Mouse (Mus musculus) forebrain, postnatal 0 days (tissue): ENCODE measurements at regions not wholly inside any gene's neighbourhood (a gene's known extent, or its start where the extent isn't known, plus 50 kb on each side); places are given as distances from the start of the nearest gene placed in this dataset.

ENCODE experiments used
- ATAC-seq: fragments of 200-750 bp; cut with Nextera tagmentation; 2 replicates; pipeline ENCODE4 v1.8.0; 2017; ENCODE audit warnings: mild to moderate bottlenecking, moderate library complexity
- DNase-seq: peaks from one replicate; pipeline ENCODE4 v3.0.0-alpha.2; 2015
- H3K27ac ChIP-seq: fragments of 300-500 bp; sonication (generic); 2 replicates; pipeline ENCODE4 v1.5.1; 2014; ENCODE audit warnings: low read depth, mild to moderate bottlenecking, antibody characterized with exemption, low read length, moderate library complexity, mixed read lengths
- H3K27me3 ChIP-seq: fragments of 300-500 bp; sonication (generic); 2 replicates; pipeline ENCODE4 v1.6.1; 2014; ENCODE audit warnings: mild to moderate bottlenecking, low read length, mixed read lengths; ENCODE audit not compliant: insufficient read depth
- H3K36me3 ChIP-seq: fragments of 300-500 bp; sonication (generic); 2 replicates; pipeline ENCODE4 v1.6.1; 2014; ENCODE audit warnings: mild to moderate bottlenecking, moderate library complexity; ENCODE audit not compliant: insufficient read depth
- H3K4me1 ChIP-seq: fragments of 300-500 bp; sonication (generic); 2 replicates; pipeline ENCODE4 v1.6.1; 2014; ENCODE audit warnings: antibody characterized with exemption; ENCODE audit not compliant: insufficient read depth
- H3K4me2 ChIP-seq: fragments of 300-500 bp; sonication (generic); 2 replicates; pipeline ENCODE4 v1.6.1; 2014; ENCODE audit warnings: low read depth, mild to moderate bottlenecking, moderate library complexity
- H3K4me3 ChIP-seq: fragments of 300-500 bp; sonication (generic); 2 replicates; pipeline ENCODE4 v1.5.1; 2014; ENCODE audit warnings: low read depth, low read length, mixed read lengths
- H3K9ac ChIP-seq: fragments of 300-500 bp; sonication (generic); 2 replicates; pipeline ENCODE4 v1.6.1; 2014; ENCODE audit warnings: mild to moderate bottlenecking
- H3K9me3 ChIP-seq: fragments of 300-500 bp; sonication (generic); 2 replicates; pipeline ENCODE4 v1.6.1; 2016; ENCODE audit warnings: low read length
- CTCF ChIP-seq: sonication (generic); IDR thresholded peaks from 2 replicates; pipeline ENCODE4 v1.5.1; 2016; ENCODE audit warnings: antibody characterized with exemption, control low read depth, low read depth
- WGBS: fragments of 180-500 bp; shearing (Covaris S2); extraction: QIAGEN DNeasy Blood & Tissue Kit; methylation state at CpG from one replicate; pipeline ENCODE4 v1.1.7; 2014; 5-methylcytosine and 5-hydroxymethylcytosine counted together

DNA sequence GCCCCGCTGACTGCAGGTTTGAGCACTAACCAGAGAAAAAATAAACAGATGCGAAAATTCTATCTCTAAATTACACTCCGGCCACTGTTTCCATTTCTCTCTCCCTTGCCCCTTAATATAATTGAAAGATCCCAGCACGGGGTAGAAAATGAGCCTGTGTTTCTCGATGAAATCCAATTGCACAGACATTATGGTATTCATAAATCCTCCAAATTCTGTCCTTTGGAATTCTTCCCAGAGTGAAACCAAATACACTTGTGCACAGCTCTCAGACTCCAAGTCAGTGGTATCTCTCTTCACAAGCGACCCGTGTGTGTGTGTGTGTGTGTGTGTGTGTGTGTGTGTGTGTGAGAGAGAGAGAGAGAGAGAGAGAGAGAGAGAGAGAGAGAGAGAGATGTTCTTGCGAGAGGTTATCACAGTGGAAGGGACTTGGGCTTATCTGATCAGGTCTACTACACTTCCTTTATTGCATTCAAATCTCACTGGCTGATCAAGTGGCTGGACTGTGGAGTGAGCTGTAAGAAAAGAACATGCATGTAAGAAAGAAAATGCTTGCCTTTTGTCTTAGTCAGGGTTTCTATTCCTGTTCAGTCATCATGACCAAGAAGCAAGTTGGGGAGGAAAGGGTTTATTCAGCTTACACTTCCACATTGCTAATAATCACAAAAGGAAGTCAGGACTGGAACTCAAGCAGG lies 529.6 kb upstream of the Gm19410 start:
- Histone ChIP-seq H3K36me3 (no peaks in the 10 kb centered on the region), H3K27ac (no peak overlapping the region), H3K27me3 (no peaks in the 10 kb centered on the region), H3K9ac (no peak overlapping the region), H3K4me2 (no peak overlapping the region), H3K9me3 (no peaks in the 10 kb centered on the region), H3K4me3 (no peak overlapping the region), H3K4me1 (no peaks in the 10 kb centered on the region)
- 61% methylated on average over 8 of the region's 8 CpGs for WGBS
- ATAC-seq (no peak), DNase-seq (peak; percentile 24)
- no peak for TF ChIP-seq CTCF

DNA sequence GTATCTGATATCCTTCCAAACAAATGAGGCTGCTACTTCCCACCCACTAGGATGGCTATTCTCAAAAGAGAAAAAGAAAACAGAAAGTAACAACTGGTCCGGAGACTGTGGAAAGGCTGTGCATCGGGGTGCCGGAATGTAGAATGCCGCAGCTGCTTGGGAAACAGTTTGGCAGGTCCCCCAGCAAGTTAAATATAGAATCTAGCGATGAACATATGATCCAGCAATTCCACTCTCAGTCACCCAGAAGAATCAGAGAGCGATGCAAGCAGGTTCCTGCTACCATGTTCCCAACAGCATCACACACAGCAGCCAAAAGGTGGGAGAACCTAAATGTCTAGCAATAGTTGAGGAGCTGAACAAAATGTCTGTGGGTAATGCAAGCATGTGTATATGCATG lies 528.3 kb upstream of the Gm19410 start:
- no peak overlapping the region for H3K27ac ChIP-seq
- no peaks in the 10 kb centered on the region for H3K36me3 ChIP-seq
- H3K27me3 ChIP-seq, result no peaks in the 10 kb centered on the region
- H3K4me3 ChIP-seq, result no peak overlapping the region
- H3K4me1 ChIP-seq, result no peaks in the 10 kb centered on the region
- TF ChIP-seq CTCF, result no peak
- H3K9ac ChIP-seq, result no peak overlapping the region
- WGBS, result 65% methylated on average over 6 of the region's 6 CpGs
- DNase-seq, result peak; percentile 51
- peak; percentile 45; the same call in 1 of the 2 replicates for ATAC-seq
- H3K9me3 ChIP-seq, result no peaks in the 10 kb centered on the region
- H3K4me2 ChIP-seq, result no peak overlapping the region

DNA sequence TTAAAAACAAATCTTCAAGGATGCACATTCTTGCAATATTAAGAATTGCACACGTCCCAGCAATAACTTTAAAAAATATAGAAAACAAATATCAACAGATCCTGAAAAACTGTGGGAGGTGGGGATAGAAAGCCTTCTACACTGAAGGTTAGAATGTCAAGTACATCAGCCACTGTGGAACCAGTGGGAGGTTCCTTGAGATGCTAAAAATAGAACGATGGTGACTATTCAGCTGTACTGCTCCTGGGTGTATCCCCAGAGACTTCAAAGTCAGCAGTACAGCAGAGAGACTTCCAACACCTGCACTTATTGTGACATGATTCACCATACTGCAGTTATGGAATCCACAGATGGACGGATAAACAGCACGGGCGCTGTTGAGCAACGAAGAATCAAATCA lies 524.7 kb upstream of the Gm19410 start:
- no peak overlapping the region for H3K4me3 ChIP-seq
- no peak for DNase-seq
- no peaks in the 10 kb centered on the region for H3K27me3 ChIP-seq
- no peak overlapping the region for H3K27ac ChIP-seq
- no peak overlapping the region for H3K4me2 ChIP-seq
- no peaks in the 10 kb centered on the region; the same call in 1 of the 2 replicates for H3K4me1 ChIP-seq
- no peak for ATAC-seq
- H3K9me3 ChIP-seq, result no peaks in the 10 kb centered on the region
- H3K9ac ChIP-seq, result no peak overlapping the region
- no peak for TF ChIP-seq CTCF
- WGBS, result 89% methylated on average over 6 of the region's 6 CpGs
- H3K36me3 ChIP-seq, result no peaks in the 10 kb centered on the region

DNA sequence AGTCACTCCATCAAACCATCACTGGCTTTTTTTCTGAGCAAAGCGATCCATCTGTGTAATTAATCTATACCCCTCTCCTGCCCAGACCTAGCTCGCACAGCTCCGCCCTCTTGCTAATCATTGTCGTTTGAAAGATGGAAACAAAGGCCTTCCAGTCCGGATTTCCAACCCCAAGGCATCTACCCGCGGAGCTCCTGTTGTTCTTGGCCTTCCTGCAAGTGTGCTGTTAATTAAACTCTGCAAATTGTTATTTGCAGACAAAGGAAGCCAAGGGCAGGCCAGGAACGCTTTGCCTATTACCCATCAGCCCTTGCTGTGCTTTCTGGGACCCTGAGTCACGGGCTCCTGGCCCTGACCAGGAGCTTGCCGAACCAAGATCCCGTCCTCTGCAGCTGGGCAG lies 522.0 kb upstream of the Gm19410 start:
- Histone ChIP-seq H3K9me3 (no peaks in the 10 kb centered on the region), H3K4me1 (no peaks in the 10 kb centered on the region; the same call in 1 of the 2 replicates), H3K27me3 (no peaks in the 10 kb centered on the region), H3K9ac (0 out of 2 replicates have a peak overlapping the region, but pooled peaks have one; percentile 6), H3K36me3 (no peaks in the 10 kb centered on the region), H3K27ac (no peak overlapping the region), H3K4me3 (no peak overlapping the region), H3K4me2 (no peak overlapping the region)
- ATAC-seq, result peak; percentile 54; the same call in 1 of the 2 replicates
- no peak for TF ChIP-seq CTCF
- DNase-seq, result peak; percentile 22
- WGBS, result 9% methylated on average over 11 of the region's 11 CpGs

DNA sequence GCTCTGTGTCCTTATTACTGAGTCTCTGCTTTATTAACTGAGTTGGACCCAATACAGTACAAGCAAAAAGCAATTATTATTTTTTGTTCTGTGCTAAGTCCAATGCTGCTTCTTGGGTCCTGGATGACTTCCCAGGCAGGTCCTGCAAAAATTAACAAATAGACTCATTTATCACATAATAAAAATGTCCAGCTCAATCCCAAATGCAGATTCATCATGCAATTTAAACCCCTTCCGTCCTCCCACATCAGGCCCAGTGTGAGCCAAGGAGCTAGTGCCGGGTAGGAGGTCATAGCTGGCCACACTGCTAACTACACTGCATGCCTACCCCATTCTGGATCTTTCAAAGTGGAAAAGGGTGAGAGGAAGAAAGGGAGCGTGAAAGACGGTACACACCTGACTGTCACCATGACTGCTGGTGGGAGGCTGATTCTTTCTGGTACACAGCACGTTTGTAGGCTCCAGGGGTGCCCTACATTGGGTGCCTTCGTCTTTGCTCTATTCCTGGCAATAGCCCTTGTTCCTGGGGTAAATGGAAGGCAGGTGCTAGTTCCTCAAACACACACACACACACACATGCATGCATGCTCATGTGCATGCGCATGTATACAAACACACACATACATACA lies 515.7 kb upstream of the Gm19410 start:
- H3K36me3 ChIP-seq, result no peaks in the 10 kb centered on the region
- no peak for ATAC-seq

DNA sequence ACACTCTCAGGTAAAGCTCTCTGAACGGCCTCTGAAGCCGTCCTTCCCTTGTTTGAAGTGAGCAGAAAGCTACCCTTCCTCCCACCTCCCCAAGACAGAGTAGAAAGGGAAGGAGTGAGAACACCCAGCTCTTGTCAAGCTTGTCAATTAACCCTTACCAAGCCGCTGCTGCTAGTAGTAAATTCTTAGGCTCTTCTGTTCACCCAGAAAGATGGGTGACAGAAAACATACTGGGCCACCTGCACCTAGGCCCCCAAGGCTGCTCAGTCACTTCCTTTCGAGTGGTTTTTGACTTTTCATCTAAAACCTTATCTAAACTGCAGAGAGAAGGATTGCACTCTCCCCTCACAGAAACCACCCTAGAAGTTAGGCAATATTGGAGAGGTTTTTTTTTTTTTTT lies 514.9 kb upstream of the Gm19410 start:
- Histone ChIP-seq H3K27ac (no peak overlapping the region), H3K9me3 (no peaks in the 10 kb centered on the region), H3K9ac (no peak overlapping the region), H3K4me2 (no peak overlapping the region), H3K4me1 (no peaks in the 10 kb centered on the region), H3K27me3 (no peaks in the 10 kb centered on the region), H3K4me3 (no peak overlapping the region), H3K36me3 (no peaks in the 10 kb centered on the region)
- 74% methylated on average over 4 of the region's 4 CpGs for WGBS
- no peak for TF ChIP-seq CTCF
- no peak for DNase-seq
- ATAC-seq, result no peak

More for the DNA sequence above, 515.7 kb upstream of the Gm19410 start:
- Histone ChIP-seq H3K4me3 (no peak overlapping the region), H3K27me3 (no peaks in the 10 kb centered on the region), H3K4me1 (no peaks in the 10 kb centered on the region), H3K9me3 (no peaks in the 10 kb centered on the region), H3K4me2 (no peak overlapping the region), H3K9ac (no peak overlapping the region), H3K27ac (no peak overlapping the region)
- no peak for DNase-seq
- TF ChIP-seq CTCF, result no peak
- 87% methylated on average over 7 of the region's 7 CpGs for WGBS

DNA sequence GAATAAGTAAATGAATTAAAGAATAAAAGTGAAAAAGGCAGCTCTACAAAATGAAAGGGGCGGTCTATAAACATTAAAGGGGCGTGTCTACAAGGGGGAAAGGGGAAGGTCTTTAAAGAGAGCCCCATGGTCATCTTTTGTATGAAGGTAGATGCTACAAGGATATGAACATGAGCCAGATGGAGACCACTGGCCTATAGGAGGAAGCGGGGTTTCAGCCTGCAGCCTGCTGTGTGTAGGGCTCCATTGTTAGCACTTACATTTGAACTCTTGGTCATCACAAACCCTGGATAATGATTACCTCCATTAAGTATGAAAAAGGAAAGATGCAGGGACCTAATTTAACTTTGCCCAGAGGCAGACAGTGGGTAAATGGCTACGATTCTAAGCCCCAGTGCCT lies 511.6 kb upstream of the Gm19410 start:
- 83% methylated on average over 4 of the region's 4 CpGs for WGBS
- no peak overlapping the region for H3K4me2 ChIP-seq
- H3K9ac ChIP-seq, result no peak overlapping the region
- no peak for TF ChIP-seq CTCF
- H3K4me1 ChIP-seq, result no peaks in the 10 kb centered on the region
- no peak overlapping the region for H3K4me3 ChIP-seq
- no peaks in the 10 kb centered on the region for H3K9me3 ChIP-seq
- DNase-seq, result no peak
- H3K27me3 ChIP-seq, result no peaks in the 10 kb centered on the region
- H3K36me3 ChIP-seq, result no peaks in the 10 kb centered on the region
- no peak overlapping the region for H3K27ac ChIP-seq
- no peak for ATAC-seq
